Mouse (Mus musculus) Patski (cell line): ENCODE measurements at regions not wholly inside any gene's neighbourhood (a gene's known extent, or its start where the extent isn't known, plus 50 kb on each side); places are given as distances from the start of the nearest gene placed in this dataset.

Experiments
- ATAC-seq: fragments of 100-300 bp; one replicate; pipeline ENCODE4 v1.8.0; 2021
- CTCF ChIA-PET: fragments of 350-600 bp; sonication (Branson Sonifier 250); formaldehyde crosslinking; loops from one replicate; lab custom pipeline; 2022; ENCODE audit warnings: inconsistent platforms; lab: Charles Lee
- POLR2A ChIA-PET: fragments of 350-600 bp; sonication (Branson Sonifier 250); formaldehyde crosslinking; loops from one replicate; lab custom pipeline; 2022; ENCODE audit warnings: antibody characterized with exemption, inconsistent platforms; lab: Charles Lee
- DNase-seq: peaks from one replicate; pipeline ENCODE4 v3.0.0-alpha.2; 2011; ENCODE audit warnings: low read depth, low spot score
- H3K27me3 ChIP-seq: fragments of 371-371 bp; one replicate; pipeline ENCODE4 v1.5.1; 2021
- CTCF ChIP-seq: fragments of 100-300 bp; IDR thresholded peaks from one replicate; pipeline ENCODE4 v1.5.1; 2021
- in situ Hi-C: fragments of 300-500 bp; cut with MboI; formaldehyde crosslinking; loops from 3 replicates; pipeline ENCODE4 v1.11.1; 2018; ENCODE audit warnings: low pct_unique_long_range_greater_than_20kb, mixed read lengths

DNA sequence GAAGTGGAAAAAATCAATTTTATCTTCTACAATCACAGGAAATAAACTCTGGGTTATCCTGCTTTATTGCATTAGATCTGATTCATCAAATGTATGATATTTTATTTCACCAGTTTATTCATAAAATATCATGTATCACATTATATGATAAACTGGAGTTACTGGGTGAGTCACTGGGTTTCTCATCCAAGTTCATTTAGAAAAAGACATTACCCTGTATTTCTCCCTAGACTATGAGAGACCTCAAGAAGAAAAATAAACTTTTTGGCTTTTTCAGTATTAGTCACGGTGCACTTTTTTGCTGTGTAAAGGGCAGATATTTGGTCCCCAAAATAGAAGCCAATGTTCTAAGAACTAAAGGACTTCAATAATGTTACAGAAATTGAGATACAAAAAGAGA is 604.8 kb upstream of the Gm8797 start:
- ChIA-PET POLR2A (no interaction called here), CTCF (no interaction called here)
- H3K27me3 ChIP-seq: no peaks in the 10 kb centered on the region
- no peak for ATAC-seq
- in situ Hi-C loops: no loop called here
- TF ChIP-seq CTCF: no peak
- DNase-seq: no peak

DNA sequence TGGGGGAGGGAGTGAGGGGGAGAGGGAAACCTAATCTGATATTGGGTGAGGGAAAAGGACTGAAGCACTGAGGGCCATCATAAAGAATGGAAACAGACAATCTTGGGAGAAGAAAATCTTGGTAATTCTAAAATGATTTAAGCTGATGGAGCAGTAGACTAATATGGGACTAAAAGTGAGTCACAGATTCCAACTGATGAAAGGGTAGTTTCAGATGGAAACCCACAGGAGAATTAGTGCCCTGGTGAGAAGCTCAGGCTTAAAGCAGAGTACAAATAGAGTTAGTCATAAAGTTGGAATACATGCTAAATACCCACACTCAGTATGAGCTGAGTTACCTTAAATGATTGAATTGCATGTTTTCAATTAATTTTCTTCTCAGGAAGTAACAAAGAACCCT is 600.3 kb upstream of the Gm8797 start:
- CTCF ChIA-PET: interaction anchor here (1.2 kb wide), 1 partner anchor 13 kb away, joined by 4 read pairs; no protein-coding TSS in a partner anchor
- in situ Hi-C loops: no loop called here
- POLR2A ChIA-PET: no interaction called here
- no peak for TF ChIP-seq CTCF
- no peak for DNase-seq
- ATAC-seq: no peak
- H3K27me3 ChIP-seq: no peaks in the 10 kb centered on the region
